Mouse (Mus musculus) liver, postnatal 0 days (tissue): ENCODE measurements around the gene Hist1h3g. TPM values are rescaled to one million over a fixed set of nuclear protein-coding genes. Genes with fewer than 3 reads are reported as not detected.

Experiments used
- ATAC-seq: fragments of 200-750 bp; cut with Nextera tagmentation; 2 replicates; pipeline ENCODE4 v1.8.0; 2017; ENCODE audit warnings: mild to moderate bottlenecking, moderate library complexity
- DNase-seq: peaks from one replicate; pipeline ENCODE4 v3.0.0-alpha.2; 2016
- H3K27ac ChIP-seq: fragments of 300-500 bp; sonication (generic); 2 replicates; pipeline ENCODE4 v1.5.1; 2014; ENCODE audit warnings: antibody characterized with exemption, moderate library complexity, mild to moderate bottlenecking, low read depth
- H3K27me3 ChIP-seq: fragments of 300-500 bp; sonication (generic); 2 replicates; pipeline ENCODE4 v1.6.1; 2014; ENCODE audit warnings: low read length, control low read depth, mixed read lengths; ENCODE audit not compliant: insufficient read depth
- H3K36me3 ChIP-seq: fragments of 300-500 bp; sonication (generic); replicated peaks from 2 replicates; pipeline ENCODE4 v1.6.1; 2014; ENCODE audit warnings: mild to moderate bottlenecking, control low read depth, low read length, moderate library complexity, mixed read lengths; ENCODE audit not compliant: insufficient read depth
- H3K4me1 ChIP-seq: fragments of 300-500 bp; sonication (generic); 2 replicates; pipeline ENCODE4 v1.6.1; 2014; ENCODE audit warnings: antibody characterized with exemption, mild to moderate bottlenecking, control low read depth; ENCODE audit not compliant: insufficient read depth
- H3K4me2 ChIP-seq: fragments of 300-500 bp; sonication (generic); 2 replicates; pipeline ENCODE4 v1.6.1; 2014; ENCODE audit warnings: low read depth, mild to moderate bottlenecking, low read length, moderate library complexity, mixed read lengths
- H3K4me3 ChIP-seq: fragments of 300-500 bp; sonication (generic); 2 replicates; pipeline ENCODE4 v1.5.1; 2014; ENCODE audit warnings: low read depth, low read length
- H3K9ac ChIP-seq: fragments of 300-500 bp; sonication (generic); replicated peaks from 2 replicates; pipeline ENCODE4 v1.6.1; 2014; ENCODE audit warnings: mild to moderate bottlenecking, moderate library complexity
- H3K9me3 ChIP-seq: fragments of 300-500 bp; sonication (generic); 2 replicates; pipeline ENCODE4 v1.6.1; 2016; ENCODE audit warnings: mild to moderate bottlenecking, control low read depth, low read length, mixed read lengths
- CTCF ChIP-seq: sonication (generic); IDR thresholded peaks from 2 replicates; pipeline ENCODE4 v1.5.1; 2016; ENCODE audit warnings: antibody characterized with exemption, low read depth
- EP300 ChIP-seq: IDR thresholded peaks from 2 replicates; pipeline ENCODE4 v1.6.1; 2016; ENCODE audit warnings: antibody characterized with exemption, low read depth, mild to moderate bottlenecking
- WGBS: fragments of 180-500 bp; shearing (Covaris S2); extraction: QIAGEN DNeasy Blood & Tissue Kit; methylation state at CpG from one replicate; pipeline ENCODE4 v1.1.7; 2014; ENCODE audit not compliant: insufficient replicate concordance; 5-methylcytosine and 5-hydroxymethylcytosine counted together
- polyA plus RNA-seq: library from polyadenylated mRNA; unstranded; fragments of >200 nt; fragmentation: Nextera tagmentation; extraction: Ambion mirVana; gene quantifications from 2 replicates; pipeline ENCODE4 v1.2.1, GENCODE M21; 2015

The Hist1h3g gene
- polyA plus RNA-seq, 1 experiment from 2014 or later = 6.3 TPM

DNA sequence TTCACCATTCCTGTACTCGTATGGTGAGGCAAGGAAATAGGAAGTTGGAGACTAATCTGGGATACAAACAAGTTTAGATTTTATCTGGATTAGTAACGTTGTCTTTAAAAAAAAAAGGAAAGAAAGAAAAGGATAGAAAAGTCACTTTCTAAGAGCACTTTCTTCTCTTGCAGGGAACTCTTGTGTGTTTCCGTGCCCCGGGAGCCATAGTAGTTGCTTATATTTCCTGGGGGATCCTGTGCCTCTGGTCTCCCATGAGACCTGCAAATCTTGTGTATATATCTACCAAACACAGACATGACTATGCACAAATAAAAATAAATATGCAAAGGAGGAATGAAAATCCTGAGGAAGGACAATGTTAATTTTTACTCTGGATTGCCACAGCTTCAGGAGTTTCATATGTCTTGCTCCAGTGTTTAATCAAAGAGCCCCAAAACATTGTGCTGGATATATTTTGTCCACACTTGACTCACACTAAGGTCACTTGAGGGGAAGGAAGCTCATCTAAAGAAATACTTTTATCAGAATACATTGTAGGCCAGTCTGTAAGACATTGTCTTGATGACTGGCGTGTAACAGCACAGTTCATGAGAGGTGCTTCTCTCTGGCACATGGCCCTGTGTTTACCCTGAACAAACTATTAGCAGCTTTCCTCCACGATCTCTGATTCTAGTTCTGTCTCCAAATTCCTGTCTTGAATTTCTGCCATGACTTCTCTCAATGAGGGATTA is 41.9 kb downstream of the Hist1h3g start:
- ATAC-seq = no peak
- WGBS = 37% methylated on average over 6 of the region's 6 CpGs
- Histone ChIP-seq H3K9ac (peak overlapping the region; percentile 82), H3K27ac (peak overlapping the region; percentile 88), H3K4me2 (peak overlapping the region; percentile 71), H3K4me3 (peak overlapping the region; percentile 53), H3K36me3 (no peaks in the 10 kb centered on the region), H3K27me3 (no peaks in the 10 kb centered on the region), H3K4me1 (peaks cover 14% of the 10 kb centered on the region), H3K9me3 (no peaks in the 10 kb centered on the region)
- TF ChIP-seq CTCF (no peak), EP300 (no peak)
- DNase-seq = no peak

- Histone ChIP-seq H3K27ac (no peak overlapping the region), H3K4me3 (no peak overlapping the region)
- ATAC-seq = no peak
Measured at GRCm38 (mm10) chr13:23577835-23578234, 42.6 kb downstream of the Hist1h3g start.

GRCm38 (mm10) chr13:23581408-23582218 is 46.4 kb downstream of the Hist1h3g start, which contains the start of gene Hist1h4d:
TSS of gene Hist1h4d (plus strand) at chr13:23581598.
- peak; percentile 94 for DNase-seq
- peak within 1 kb of the TSS; percentile 99 for H3K27ac ChIP-seq
- peak within 1 kb of the TSS; percentile 59 for H3K4me3 ChIP-seq
- peak within 1 kb of the TSS; percentile 86 for H3K4me2 ChIP-seq
- peak; percentile 76 for ATAC-seq
- no peaks in the 10 kb centered on the region for H3K27me3 ChIP-seq
- WGBS = 2% methylated on average over 43 of the region's 43 CpGs
- no peaks in the 10 kb centered on the region for H3K36me3 ChIP-seq
- H3K9me3 ChIP-seq = no peaks in the 10 kb centered on the region
- TF ChIP-seq EP300 = peak; percentile 94
- TF ChIP-seq CTCF = no peak
- H3K4me1 ChIP-seq = peaks cover 30% of the 10 kb centered on the region
- H3K9ac ChIP-seq = peak within 1 kb of the TSS; percentile 83

More at GRCm38 (mm10) chr13:23577835-23578234, 42.6 kb downstream of the Hist1h3g start:
- Histone ChIP-seq H3K4me1 (peaks cover 19% of the 10 kb centered on the region), H3K27me3 (no peaks in the 10 kb centered on the region), H3K9me3 (no peaks in the 10 kb centered on the region), H3K9ac (no peak overlapping the region), H3K36me3 (no peaks in the 10 kb centered on the region), H3K4me2 (no peak overlapping the region)
- WGBS = 89% methylated on average over 1 of the region's 1 CpGs
- no peak for DNase-seq
- TF ChIP-seq CTCF (no peak), EP300 (no peak)

DNA sequence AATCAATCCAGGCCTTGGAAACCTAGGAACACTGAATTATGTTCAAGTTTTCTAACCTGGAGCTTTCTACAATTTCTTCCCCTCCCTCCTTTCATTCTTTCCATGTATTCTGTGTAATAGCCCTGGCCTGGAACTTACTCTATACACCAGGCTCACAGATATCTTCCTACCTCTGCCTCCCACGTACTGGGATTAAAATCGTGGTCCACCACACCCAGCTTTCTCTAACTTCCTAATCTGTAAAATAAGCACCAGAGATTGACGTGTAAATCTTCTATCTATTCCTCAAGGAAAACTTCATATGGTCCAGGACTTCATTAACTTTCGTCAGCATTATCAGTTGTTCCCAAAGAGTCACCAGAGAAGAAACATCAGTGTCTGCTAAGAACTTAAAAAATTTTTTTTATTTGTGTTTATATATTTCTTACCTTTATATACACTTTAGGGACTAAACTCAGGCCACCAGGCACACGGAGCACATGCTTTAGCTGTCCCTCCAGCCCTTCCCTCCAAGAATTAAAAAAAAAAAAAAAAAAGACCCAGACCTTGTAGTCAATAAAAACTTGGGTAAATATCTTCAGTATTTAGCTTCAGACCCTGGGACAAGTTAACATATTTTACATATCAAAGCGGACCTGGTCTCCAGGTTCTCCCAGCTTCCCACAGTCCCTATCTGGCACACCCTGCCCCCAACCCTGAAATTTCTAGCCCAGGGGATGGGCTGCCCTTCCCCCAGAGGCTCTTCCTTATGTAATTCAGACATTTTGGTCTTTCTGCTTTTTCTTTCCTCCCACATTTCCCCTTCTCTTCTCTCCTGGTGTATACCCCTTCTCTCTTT is 47.2 kb downstream of the Hist1h3g start:
- Histone ChIP-seq H3K4me2 (peak overlapping the region; percentile 86), H3K27ac (peak overlapping the region; percentile 99), H3K4me3 (peak overlapping the region; percentile 59), H3K9me3 (no peaks in the 10 kb centered on the region), H3K27me3 (no peaks in the 10 kb centered on the region), H3K36me3 (no peaks in the 10 kb centered on the region), H3K4me1 (peaks cover 24% of the 10 kb centered on the region), H3K9ac (peak overlapping the region; percentile 83)
- TF ChIP-seq CTCF = no peak
- TF ChIP-seq EP300 = no peak
- DNase-seq (peak; percentile 35), ATAC-seq (no peak)
- WGBS = 11% methylated on average over 6 of the region's 6 CpGs

DNA sequence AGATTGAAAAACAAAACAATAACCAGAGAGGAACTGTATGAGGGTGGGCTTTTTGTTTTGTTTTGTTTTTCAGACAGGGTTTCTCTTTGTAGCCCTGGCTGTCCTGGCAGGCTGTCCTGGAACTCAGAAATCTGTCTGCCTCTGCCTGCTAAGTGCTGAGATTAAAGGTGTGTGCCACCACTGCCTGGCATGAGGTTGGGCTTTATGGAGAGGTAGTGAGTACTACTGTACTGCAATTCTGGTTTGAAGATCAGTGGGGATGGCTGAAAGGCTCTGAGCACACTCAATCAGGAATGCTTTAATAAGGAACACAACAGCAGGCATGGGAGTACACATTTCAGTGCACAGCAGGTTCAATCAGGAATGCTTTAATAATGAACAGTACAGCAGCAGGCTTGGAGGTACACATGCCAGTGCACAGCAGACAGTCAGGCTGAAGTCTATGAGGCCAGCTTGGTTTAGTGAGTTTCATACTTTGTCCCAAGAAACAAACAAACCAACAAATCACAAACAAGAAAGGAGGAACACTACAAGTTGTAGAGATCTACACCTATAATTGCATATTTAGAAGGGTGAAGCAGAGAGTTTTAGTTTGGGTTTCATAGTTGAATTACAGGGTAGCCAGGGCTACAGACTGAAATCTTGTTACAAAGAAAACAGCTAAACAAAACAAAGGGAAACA is 48.3 kb downstream of the Hist1h3g start:
- peak overlapping the region; percentile 86 for H3K4me2 ChIP-seq

More for the DNA sequence above, 48.3 kb downstream of the Hist1h3g start:
- Histone ChIP-seq H3K4me1 (peaks cover 24% of the 10 kb centered on the region), H3K4me3 (peak overlapping the region; percentile 59), H3K9ac (peak overlapping the region; percentile 83), H3K36me3 (no peaks in the 10 kb centered on the region), H3K9me3 (no peaks in the 10 kb centered on the region), H3K27ac (peak overlapping the region; percentile 99), H3K27me3 (no peaks in the 10 kb centered on the region)
- DNase-seq (no peak), ATAC-seq (no peak)
- TF ChIP-seq CTCF = no peak
- no peak for TF ChIP-seq EP300
